Mouse (Mus musculus) neural tube, embryonic 11.5 days (tissue): ENCODE results near the gene Il17rb. TPM values are rescaled to one million over a fixed set of nuclear protein-coding genes. Genes with fewer than 3 reads are reported as not detected.

Experiments used
- ATAC-seq: fragments of 200-750 bp; cut with Nextera tagmentation; 2 replicates; pipeline ENCODE4 v1.8.0; 2017; ENCODE audit warnings: moderate number of reproducible peaks, mild to moderate bottlenecking, moderate TSS enrichment, moderate library complexity; ENCODE audit not compliant: insufficient read depth, low FRiP score, low TSS enrichment
- DNase-seq: peaks from one replicate; pipeline ENCODE4 v3.0.0-alpha.2; 2015; ENCODE audit warnings: low spot score
- H3K27ac ChIP-seq: fragments of 300-500 bp; sonication (generic); 2 replicates; pipeline ENCODE4 v1.5.1; 2014; ENCODE audit warnings: low read depth, mild to moderate bottlenecking, low read length
- H3K27me3 ChIP-seq: fragments of 300-500 bp; sonication (generic); 2 replicates; pipeline ENCODE4 v1.6.1; 2014; ENCODE audit warnings: mild to moderate bottlenecking, low read length, mixed read lengths; ENCODE audit not compliant: control insufficient read depth, insufficient read depth
- H3K36me3 ChIP-seq: fragments of 300-500 bp; sonication (generic); 2 replicates; pipeline ENCODE4 v1.6.1; 2014; ENCODE audit warnings: mild to moderate bottlenecking, low read length, moderate library complexity, mixed read lengths; ENCODE audit not compliant: control insufficient read depth, insufficient read depth
- H3K4me1 ChIP-seq: fragments of 300-500 bp; sonication (generic); 2 replicates; pipeline ENCODE4 v1.6.1; 2014; ENCODE audit warnings: low read length, mixed read lengths; ENCODE audit not compliant: control insufficient read depth, insufficient read depth
- H3K4me2 ChIP-seq: fragments of 300-500 bp; sonication (generic); 2 replicates; pipeline ENCODE4 v1.6.1; 2014; ENCODE audit warnings: low read depth, mild to moderate bottlenecking, moderate library complexity
- H3K4me3 ChIP-seq: fragments of 300-500 bp; sonication (generic); 2 replicates; pipeline ENCODE4 v1.5.1; 2014; ENCODE audit warnings: low read depth, low read length
- H3K9ac ChIP-seq: fragments of 300-500 bp; sonication (generic); 2 replicates; pipeline ENCODE4 v1.6.1; 2014; ENCODE audit warnings: mild to moderate bottlenecking, low read length
- H3K9me3 ChIP-seq: fragments of 300-500 bp; sonication (generic); 2 replicates; pipeline ENCODE4 v1.6.1; 2016; ENCODE audit warnings: low read length; ENCODE audit not compliant: control insufficient read depth
- WGBS: fragments of 180-500 bp; shearing (Covaris S2); extraction: QIAGEN DNeasy Blood & Tissue Kit; methylation state at CpG from one replicate; pipeline ENCODE4 v1.1.7; 2014; 5-methylcytosine and 5-hydroxymethylcytosine counted together
- polyA plus RNA-seq: library from polyadenylated mRNA; unstranded; fragments of >200 nt; fragmentation: Nextera tagmentation; extraction: Ambion mirVana; gene quantifications from 2 replicates; pipeline ENCODE4 v1.2.1, GENCODE M21; 2014

Gene Il17rb
- polyA plus RNA-seq, result 0.85 and 1.7 TPM in 2 replicates

GRCm38 (mm10) chr14:30008733-30009575 lies at the start of gene Il17rb, which contains the start of gene Chdh:
TSS of gene Il17rb (minus strand) at chr14:30008896.
TSS of gene Chdh (plus strand) at chr14:30009023.
- Histone ChIP-seq H3K9ac (peak within 1 kb of the TSS; percentile 28), H3K27me3 (peaks cover 10% of the 10 kb centered on the region; the same call in 1 of the 2 replicates), H3K4me2 (peak within 1 kb of the TSS; percentile 80), H3K36me3 (no peaks in the 10 kb centered on the region), H3K9me3 (no peaks in the 10 kb centered on the region), H3K4me3 (peak within 1 kb of the TSS; percentile 34), H3K4me1 (peaks cover 6% of the 10 kb centered on the region; the same call in 1 of the 2 replicates), H3K27ac (no peak within 1 kb of the TSS)
- WGBS, result 8% methylated on average over 54 of the region's 54 CpGs
- ATAC-seq (no peak), DNase-seq (peak; percentile 48)

DNA sequence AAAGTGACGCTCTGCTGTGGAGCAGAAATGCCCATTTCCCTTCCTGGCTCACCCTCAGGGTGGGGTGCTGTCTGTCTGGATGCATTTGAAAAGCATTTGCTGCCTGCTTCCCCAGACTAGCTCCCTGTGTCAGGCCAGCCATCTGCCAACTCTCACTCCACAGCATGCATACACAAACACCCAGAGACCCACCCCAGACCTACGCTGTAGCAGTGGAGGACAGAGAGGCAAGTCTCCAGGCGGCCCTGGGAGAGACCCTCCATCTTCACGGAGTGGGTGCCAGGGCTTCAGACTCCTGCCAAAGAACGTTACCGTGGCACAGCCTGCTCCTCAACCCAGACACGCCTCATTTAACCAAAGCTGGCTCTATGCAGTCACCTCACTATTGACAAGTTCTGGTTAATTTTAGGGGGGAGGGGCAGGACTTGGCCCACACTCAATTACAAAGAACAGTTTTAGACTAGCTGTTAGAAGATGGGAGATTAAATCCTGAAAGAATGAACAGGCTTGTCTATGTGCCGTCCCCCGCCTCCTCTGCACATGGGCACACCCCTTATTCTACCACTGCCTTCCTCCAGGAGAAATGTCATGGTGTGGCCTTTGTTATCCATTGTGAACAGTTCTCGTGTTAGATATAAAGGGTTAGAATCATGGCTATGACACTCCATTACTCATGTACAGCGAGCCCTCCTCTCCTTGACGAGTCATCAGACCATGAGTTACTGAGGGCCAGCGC lies 47.5 kb upstream of the Il17rb start:
- WGBS, result 67% methylated on average over 13 of the region's 13 CpGs
- Histone ChIP-seq H3K4me1 (no peaks in the 10 kb centered on the region), H3K27ac (no peak overlapping the region), H3K4me3 (no peak overlapping the region), H3K9ac (no peak overlapping the region), H3K4me2 (no peak overlapping the region), H3K27me3 (no peaks in the 10 kb centered on the region), H3K36me3 (no peaks in the 10 kb centered on the region), H3K9me3 (no peaks in the 10 kb centered on the region)
- ATAC-seq (no peak), DNase-seq (no peak)

GRCm38 (mm10) chr14:30054922-30055321 lies 46.2 kb upstream of the Il17rb start:
- no peak overlapping the region for H3K4me3 ChIP-seq
- DNase-seq, result no peak
- 81% methylated on average over 7 of the region's 7 CpGs for WGBS
- H3K4me1 ChIP-seq, result no peaks in the 10 kb centered on the region
- H3K36me3 ChIP-seq, result no peaks in the 10 kb centered on the region
- H3K9me3 ChIP-seq, result no peaks in the 10 kb centered on the region
- no peak for ATAC-seq
- H3K27ac ChIP-seq, result no peak overlapping the region
- no peak overlapping the region for H3K9ac ChIP-seq
- H3K4me2 ChIP-seq, result no peak overlapping the region
- H3K27me3 ChIP-seq, result no peaks in the 10 kb centered on the region

DNA sequence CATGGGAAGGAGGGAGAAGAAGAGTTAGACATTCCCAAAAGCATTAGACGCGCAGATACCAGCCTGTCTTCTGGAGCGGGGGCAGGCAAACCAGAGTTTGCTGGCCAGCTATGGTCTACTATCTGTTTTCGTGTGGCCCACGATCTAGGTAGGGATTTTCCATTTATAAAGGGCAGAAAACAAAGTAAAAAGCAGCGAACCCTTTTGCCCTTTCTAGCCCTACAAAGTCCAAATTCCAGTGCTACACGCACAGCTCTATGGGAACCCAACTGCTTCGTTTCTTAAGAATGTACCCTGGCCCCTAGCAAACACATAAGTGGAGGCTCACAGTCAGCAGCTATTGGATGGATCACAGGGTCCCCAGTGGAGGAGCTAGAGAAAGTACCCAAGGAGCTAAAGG lies 41.6 kb upstream of the Il17rb start:
- Histone ChIP-seq H3K27me3 (no peaks in the 10 kb centered on the region), H3K4me3 (no peak overlapping the region), H3K9me3 (no peaks in the 10 kb centered on the region), H3K9ac (no peak overlapping the region), H3K4me2 (no peak overlapping the region), H3K36me3 (no peaks in the 10 kb centered on the region), H3K4me1 (no peaks in the 10 kb centered on the region), H3K27ac (no peak overlapping the region)
- WGBS, result 87% methylated on average over 8 of the region's 8 CpGs
- ATAC-seq, result no peak
- DNase-seq, result no peak

DNA sequence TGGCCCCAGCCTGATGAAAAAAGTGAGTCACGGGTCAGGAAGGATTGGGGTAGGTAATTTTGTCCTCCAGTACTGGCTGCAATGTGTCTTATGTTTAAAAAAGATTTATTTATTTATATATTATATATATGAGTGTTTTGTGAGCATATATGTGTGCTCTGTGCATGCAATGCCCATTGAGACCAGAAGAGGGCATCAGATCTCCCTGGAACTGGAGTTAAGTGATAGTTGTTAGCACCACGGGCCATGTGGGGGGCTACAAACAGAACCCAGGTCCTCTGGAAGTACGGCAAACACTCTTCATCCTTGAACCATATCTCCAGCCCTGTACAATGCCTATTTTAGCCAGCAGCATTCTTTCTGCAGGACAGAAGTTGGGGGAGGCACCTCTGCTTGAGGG lies 39.4 kb upstream of the Il17rb start:
- Histone ChIP-seq H3K9ac (no peak overlapping the region), H3K4me2 (no peak overlapping the region), H3K9me3 (no peaks in the 10 kb centered on the region), H3K4me1 (no peaks in the 10 kb centered on the region), H3K36me3 (no peaks in the 10 kb centered on the region), H3K27me3 (no peaks in the 10 kb centered on the region), H3K4me3 (no peak overlapping the region), H3K27ac (no peak overlapping the region)
- WGBS, result 89% methylated on average over 3 of the region's 3 CpGs
- no peak for ATAC-seq
- no peak for DNase-seq

DNA sequence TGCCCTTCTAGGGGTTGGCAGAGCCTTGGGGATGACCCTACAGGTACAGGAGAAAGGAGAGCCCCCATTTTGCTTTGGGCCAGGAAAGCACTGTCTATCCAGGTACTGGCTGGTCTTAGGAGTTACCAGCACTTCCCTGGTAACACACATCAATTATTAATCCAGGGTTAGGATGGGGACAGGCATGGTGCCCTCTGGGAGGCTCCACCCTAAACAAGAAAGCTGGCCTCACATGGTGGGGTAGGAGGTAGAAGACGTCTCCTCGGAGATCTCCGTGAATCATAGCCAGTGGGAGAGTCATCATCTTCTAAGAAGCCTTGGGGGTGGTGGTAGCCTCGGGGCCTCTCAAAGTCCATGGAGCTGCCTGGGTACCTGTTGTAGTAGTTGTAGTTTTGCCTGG lies 38.3 kb upstream of the Il17rb start:
- Histone ChIP-seq H3K36me3 (no peaks in the 10 kb centered on the region), H3K4me3 (no peak overlapping the region), H3K27ac (no peak overlapping the region), H3K9ac (no peak overlapping the region), H3K4me2 (no peak overlapping the region), H3K4me1 (no peaks in the 10 kb centered on the region), H3K27me3 (no peaks in the 10 kb centered on the region), H3K9me3 (no peaks in the 10 kb centered on the region)
- ATAC-seq, result no peak
- 81% methylated on average over 4 of the region's 4 CpGs for WGBS
- DNase-seq, result no peak

DNA sequence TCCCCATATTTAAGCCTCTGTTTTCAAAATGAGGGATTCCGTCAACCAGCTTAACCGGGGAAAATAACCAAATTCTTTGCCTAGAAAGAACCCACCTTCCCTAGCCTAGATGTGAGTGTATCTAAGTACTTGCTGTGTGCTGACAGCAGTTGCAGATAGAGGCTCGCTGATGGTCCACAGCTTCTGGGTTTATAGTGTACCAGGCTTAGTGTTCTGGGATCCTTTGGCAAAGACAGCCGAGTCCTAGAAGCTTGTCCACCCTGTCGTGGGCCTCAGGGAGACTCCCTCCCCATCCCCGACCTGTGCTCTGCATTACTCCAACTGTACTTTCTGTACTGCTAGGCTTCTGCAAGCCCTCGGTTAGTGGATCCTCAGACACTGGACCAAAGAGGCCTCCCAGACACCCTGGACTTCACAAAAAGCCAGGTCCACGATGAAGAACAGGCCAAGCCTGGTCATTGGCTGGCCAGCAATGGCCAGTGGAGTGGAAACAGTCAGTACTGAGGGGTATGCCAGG lies 37.1 kb upstream of the Il17rb start:
- ATAC-seq (no peak), DNase-seq (no peak)
- no peak overlapping the region for H3K9ac ChIP-seq
- H3K36me3 ChIP-seq, result no peaks in the 10 kb centered on the region
- H3K27ac ChIP-seq, result no peak overlapping the region
- H3K4me2 ChIP-seq, result no peak overlapping the region
- H3K4me3 ChIP-seq, result no peak overlapping the region
- H3K4me1 ChIP-seq, result no peaks in the 10 kb centered on the region
- 86% methylated on average over 8 of the region's 8 CpGs for WGBS
- H3K9me3 ChIP-seq, result no peaks in the 10 kb centered on the region
- H3K27me3 ChIP-seq, result no peaks in the 10 kb centered on the region

DNA sequence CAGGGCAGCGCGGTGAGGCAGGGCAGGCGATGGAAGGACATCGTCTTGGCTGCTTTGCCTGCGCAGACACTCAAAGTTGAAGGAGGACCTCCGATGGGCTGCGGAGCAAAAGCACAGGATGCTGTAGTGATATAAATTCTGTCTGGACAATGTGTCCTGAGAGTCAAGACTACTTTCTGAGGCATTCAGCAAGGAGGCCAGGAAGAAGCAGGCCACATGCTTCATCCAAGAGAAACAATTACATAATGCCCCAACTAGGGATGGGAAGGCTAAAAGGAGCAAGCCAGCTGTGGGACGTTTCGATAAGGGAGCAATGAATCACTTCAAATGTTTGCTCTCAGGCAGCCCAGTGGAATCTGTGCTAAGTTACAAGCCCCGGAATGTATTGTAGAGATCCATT lies 36.5 kb upstream of the Il17rb start:
- no peak overlapping the region for H3K9ac ChIP-seq
- no peak overlapping the region for H3K4me3 ChIP-seq
- no peaks in the 10 kb centered on the region for H3K36me3 ChIP-seq
- ATAC-seq, result no peak
- no peaks in the 10 kb centered on the region for H3K27me3 ChIP-seq
- no peaks in the 10 kb centered on the region for H3K4me1 ChIP-seq
- WGBS, result 87% methylated on average over 10 of the region's 10 CpGs
- H3K4me2 ChIP-seq, result no peak overlapping the region
- no peak for DNase-seq
- no peaks in the 10 kb centered on the region for H3K9me3 ChIP-seq
- H3K27ac ChIP-seq, result no peak overlapping the region
